Mouse (Mus musculus) thymus, adult 2 months (tissue): ENCODE data around the gene B3gnt7. TPM values are rescaled to one million over a fixed set of nuclear protein-coding genes. Genes with fewer than 3 reads are reported as not detected.

Experiments used
- DNase-seq: peaks from one replicate; pipeline ENCODE4 v3.0.0; 2021
- H3K27ac ChIP-seq: fragments of 200-500 bp; 2 replicates; pipeline ENCODE4 v1.5.1; 2012; ENCODE audit warnings: low read length, control low read depth; ENCODE audit not compliant: control insufficient read depth, insufficient read depth
- H3K27me3 ChIP-seq: fragments of 200-500 bp; 2 replicates; pipeline ENCODE4 v1.6.1; 2012; ENCODE audit warnings: mild to moderate bottlenecking, low read length, moderate library complexity, mixed read lengths; ENCODE audit not compliant: control insufficient read depth, insufficient read depth
- H3K36me3 ChIP-seq: fragments of 200-500 bp; 2 replicates; pipeline ENCODE4 v1.6.1; 2012; ENCODE audit warnings: mild to moderate bottlenecking, low read length, moderate library complexity; ENCODE audit not compliant: control insufficient read depth, insufficient read depth
- H3K4me1 ChIP-seq: fragments of 200-500 bp; replicated peaks from 2 replicates; pipeline ENCODE4 v1.6.1; 2012; ENCODE audit warnings: low read length; ENCODE audit not compliant: control insufficient read depth, insufficient read depth
- H3K4me3 ChIP-seq: fragments of 200-500 bp; 2 replicates; pipeline ENCODE4 v1.5.1; 2012; ENCODE audit warnings: mild to moderate bottlenecking, low read length, control low read depth, moderate library complexity; ENCODE audit not compliant: control insufficient read depth, insufficient read depth
- CTCF ChIP-seq: fragments of 200-500 bp; IDR thresholded peaks from 2 replicates; pipeline ENCODE4 v1.5.1; 2012; ENCODE audit warnings: mild to moderate bottlenecking, control low read depth, low read length, moderate library complexity, borderline replicate concordance; ENCODE audit not compliant: control insufficient read depth, poor library complexity, insufficient read depth; ENCODE audit errors: extremely low read depth
- POLR2A ChIP-seq: fragments of 200-500 bp; IDR thresholded peaks from 2 replicates; pipeline ENCODE4 v1.6.1; 2012; ENCODE audit warnings: mild to moderate bottlenecking, low read length, control low read depth, moderate library complexity; ENCODE audit not compliant: control insufficient read depth, poor library complexity, insufficient read depth; ENCODE audit errors: extremely low read depth
- WGBS: fragments of 180-500 bp; shearing (Covaris S2); methylation state at CpG from one replicate; pipeline ENCODE4 v1.1.7; 2018; 5-methylcytosine and 5-hydroxymethylcytosine counted together
- polyA plus RNA-seq: library from polyadenylated mRNA; depleted of rRNA; stranded (reverse); fragments of >200 nt; gene quantifications from 2 replicates; pipeline ENCODE4 v1.2.3, GENCODE M21; 2012; rRNA removed

B3gnt7 gene
- 1.4 and 1.5 TPM in 2 replicates for polyA plus RNA-seq

- Histone ChIP-seq H3K27ac (no peak within 1 kb of the TSS), H3K4me1 (peaks cover 29% of the 10 kb centered on the region), H3K4me3 (peak within 1 kb of the TSS; percentile 31), H3K36me3 (no peaks in the 10 kb centered on the region), H3K27me3 (no peaks in the 10 kb centered on the region; the same call in 1 of the 2 replicates)
- TF ChIP-seq POLR2A (no peak), CTCF (no peak)
- WGBS = 94% methylated on average over 6 of the region's 6 CpGs
- no peak for DNase-seq
These were observed at the start of gene B3gnt7 for GRCm38 (mm10) chr1:86302532-86302931. TSS of gene B3gnt7 (plus strand) at chr1:86302832.

GRCm38 (mm10) chr1:86253410-86253809 lies 49.2 kb upstream of the B3gnt7 start:
- 78% methylated on average over 8 of the region's 8 CpGs for WGBS
- Histone ChIP-seq H3K27ac (no peak overlapping the region), H3K4me1 (no peaks in the 10 kb centered on the region), H3K4me3 (no peak overlapping the region), H3K36me3 (no peaks in the 10 kb centered on the region), H3K27me3 (no peaks in the 10 kb centered on the region)
- no peak for TF ChIP-seq CTCF
- TF ChIP-seq POLR2A = no peak
- DNase-seq = no peak

GRCm38 (mm10) chr1:86256311-86256710 lies 46.3 kb upstream of the B3gnt7 start:
- no peak overlapping the region for H3K27ac ChIP-seq
- DNase-seq = no peak
- no peaks in the 10 kb centered on the region for H3K27me3 ChIP-seq
- TF ChIP-seq CTCF (no peak), POLR2A (no peak)
- no peak overlapping the region for H3K4me3 ChIP-seq
- H3K36me3 ChIP-seq = no peaks in the 10 kb centered on the region
- 86% methylated on average over 4 of the region's 4 CpGs for WGBS
- H3K4me1 ChIP-seq = no peaks in the 10 kb centered on the region

GRCm38 (mm10) chr1:86257228-86257627 lies 45.4 kb upstream of the B3gnt7 start:
- DNase-seq = no peak
- H3K27me3 ChIP-seq = no peaks in the 10 kb centered on the region
- no peaks in the 10 kb centered on the region for H3K36me3 ChIP-seq
- H3K27ac ChIP-seq = no peak overlapping the region
- 96% methylated on average over 8 of the region's 8 CpGs for WGBS
- H3K4me3 ChIP-seq = no peak overlapping the region
- TF ChIP-seq CTCF (no peak), POLR2A (no peak)
- no peaks in the 10 kb centered on the region for H3K4me1 ChIP-seq

GRCm38 (mm10) chr1:86258171-86258824 lies 44.3 kb upstream of the B3gnt7 start:
- peaks cover 4% of the 10 kb centered on the region for H3K4me1 ChIP-seq
- H3K36me3 ChIP-seq = no peaks in the 10 kb centered on the region
- WGBS = 72% methylated on average over 7 of the region's 7 CpGs
- H3K27ac ChIP-seq = no peak overlapping the region
- no peak for TF ChIP-seq POLR2A
- no peak for TF ChIP-seq CTCF
- H3K27me3 ChIP-seq = no peaks in the 10 kb centered on the region
- DNase-seq = no peak
- H3K4me3 ChIP-seq = no peak overlapping the region

GRCm38 (mm10) chr1:86263564-86264339 lies 38.9 kb upstream of the B3gnt7 start:
- Histone ChIP-seq H3K36me3 (no peaks in the 10 kb centered on the region), H3K27ac (no peak overlapping the region), H3K4me3 (no peak overlapping the region), H3K27me3 (no peaks in the 10 kb centered on the region), H3K4me1 (peaks cover 21% of the 10 kb centered on the region)
- 72% methylated on average over 7 of the region's 7 CpGs for WGBS
- no peak for DNase-seq
- TF ChIP-seq CTCF (no peak), POLR2A (no peak)
